Mouse (Mus musculus) megakaryocyte, embryonic 14.5 days (primary cell): ENCODE data around the gene Jmjd7. TPM values are rescaled to one million over a fixed set of nuclear protein-coding genes. Genes with fewer than 3 reads are reported as not detected.

ENCODE experiments used
- H3K27me3 ChIP-seq: replicated peaks from 2 replicates; pipeline ENCODE3; 2012; ENCODE audit warnings: inconsistent platforms
- H3K36me3 ChIP-seq: replicated peaks from 2 replicates; pipeline ENCODE3; 2012; ENCODE audit warnings: low read length, inconsistent platforms, mixed read lengths
- H3K4me1 ChIP-seq: 2 replicates; pipeline ENCODE4 v1.6.1; 2012; ENCODE audit warnings: inconsistent platforms
- H3K4me3 ChIP-seq: replicated peaks from 2 replicates; pipeline ENCODE3; 2012; ENCODE audit warnings: moderate library complexity, mild to moderate bottlenecking, inconsistent platforms
- H3K9me3 ChIP-seq: 2 replicates; pipeline ENCODE4 v1.6.1; 2012; ENCODE audit warnings: inconsistent platforms
- FLI1 ChIP-seq: IDR thresholded peaks from 2 replicates; pipeline ENCODE4 v1.6.1; 2012; ENCODE audit warnings: low read length, inconsistent platforms, mixed read lengths
- GATA1 ChIP-seq: IDR thresholded peaks from 3 replicates; pipeline ENCODE4 v1.6.1; 2012; ENCODE audit warnings: mixed read lengths, low read length, inconsistent platforms, borderline replicate concordance
- polyA plus RNA-seq: library from polyadenylated mRNA; stranded (reverse); fragments of >175 nt; gene quantifications from 2 replicates; pipeline ENCODE4 v1.2.3, GENCODE M21; 2012; ENCODE audit warnings: low replicate concordance; ENCODE audit not compliant: insufficient read depth

The Jmjd7 gene
- polyA plus RNA-seq, 1 experiment, result 4.2 TPM

DNA sequence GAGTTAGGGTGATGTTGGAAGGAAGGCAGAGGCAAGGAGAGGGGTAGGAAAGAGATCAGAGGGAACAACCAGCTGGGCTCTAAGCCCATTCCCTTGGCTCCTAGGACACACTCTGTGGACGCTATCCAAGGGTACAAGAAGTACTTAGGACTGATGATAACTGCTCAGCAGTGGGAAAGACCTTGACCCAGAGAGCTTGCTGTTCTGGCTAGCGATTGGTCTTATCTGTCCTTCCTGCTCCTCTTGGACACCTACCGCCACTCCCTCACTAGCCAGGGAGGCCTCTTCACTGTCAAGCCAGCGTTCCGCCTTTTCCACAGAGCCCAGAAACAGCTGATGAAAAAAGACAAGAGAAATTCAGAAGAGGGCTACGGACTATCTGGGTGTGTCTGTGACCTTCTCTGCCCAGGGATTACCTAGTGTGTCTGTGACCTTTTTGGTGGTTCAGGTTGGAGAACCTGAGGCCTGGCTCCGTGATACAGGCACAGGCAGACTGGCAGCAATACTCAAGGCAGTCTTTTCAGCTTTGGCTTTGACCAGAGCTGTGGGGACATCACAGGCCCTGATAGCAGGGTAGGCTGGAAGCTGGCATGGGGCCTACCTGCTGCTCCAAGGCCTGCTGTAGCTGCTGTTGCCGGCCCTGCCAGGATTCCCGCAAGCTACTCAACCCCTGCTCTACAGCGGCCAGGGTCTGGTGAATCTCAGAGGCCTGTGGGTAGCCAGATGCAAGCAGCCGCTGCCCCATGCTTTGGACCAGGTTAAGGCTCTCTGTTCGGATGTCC, 27.7 kb downstream of the Jmjd7 start:
- TF ChIP-seq FLI1, result no peak
- no peak for TF ChIP-seq GATA1
- no peaks in the 10 kb centered on the region for H3K9me3 ChIP-seq
- no peaks in the 10 kb centered on the region for H3K36me3 ChIP-seq
- H3K27me3 ChIP-seq, result peaks cover 62% of the 10 kb centered on the region
- no peaks in the 10 kb centered on the region; the same call in 1 of the 2 replicates for H3K4me1 ChIP-seq
- H3K4me3 ChIP-seq, result no peak overlapping the region

GRCm38 (mm10) chr2:120055923-120056322, 28.6 kb downstream of the Jmjd7 start:
- Histone ChIP-seq H3K27me3 (peaks cover 62% of the 10 kb centered on the region), H3K4me1 (no peaks in the 10 kb centered on the region; the same call in 1 of the 2 replicates), H3K4me3 (no peak overlapping the region), H3K36me3 (no peaks in the 10 kb centered on the region), H3K9me3 (no peaks in the 10 kb centered on the region)
- TF ChIP-seq GATA1, result no peak
- no peak for TF ChIP-seq FLI1

- Histone ChIP-seq H3K27me3 (peaks cover 83% of the 10 kb centered on the region), H3K4me3 (no peak overlapping the region), H3K36me3 (no peaks in the 10 kb centered on the region), H3K9me3 (no peaks in the 10 kb centered on the region), H3K4me1 (no peaks in the 10 kb centered on the region)
- TF ChIP-seq GATA1, result no peak
Measured at GRCm38 (mm10) chr2:120058818-120059217, 31.5 kb downstream of the Jmjd7 start.

DNA sequence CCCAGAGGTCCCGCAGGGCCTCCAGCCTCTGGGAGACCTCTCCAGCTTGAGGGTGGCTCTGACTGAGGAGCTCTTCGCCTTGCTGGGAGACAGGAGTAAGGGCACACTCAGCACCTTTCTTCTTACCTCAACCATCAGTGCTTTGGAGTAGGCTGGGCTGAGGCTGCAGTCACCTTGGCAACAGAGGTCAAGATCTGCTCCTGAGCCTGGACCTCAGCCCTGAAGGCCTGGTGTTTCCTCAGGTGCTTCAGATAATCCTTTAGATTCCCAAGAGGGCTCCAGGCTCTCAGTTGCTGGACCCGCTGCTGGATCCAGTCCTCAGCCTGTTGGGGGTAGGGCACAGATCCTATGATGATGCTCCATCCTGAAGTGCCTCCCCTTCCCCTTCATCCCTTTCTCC, 32.2 kb downstream of the Jmjd7 start:
- H3K27me3 ChIP-seq, result peaks cover 89% of the 10 kb centered on the region
- no peaks in the 10 kb centered on the region for H3K4me1 ChIP-seq
- H3K4me3 ChIP-seq, result no peak overlapping the region
- no peaks in the 10 kb centered on the region for H3K9me3 ChIP-seq
- TF ChIP-seq GATA1 (no peak), FLI1 (no peak)
- no peaks in the 10 kb centered on the region for H3K36me3 ChIP-seq

GRCm38 (mm10) chr2:120060190-120060589, 32.9 kb downstream of the Jmjd7 start:
- Histone ChIP-seq H3K27me3 (peaks cover 88% of the 10 kb centered on the region), H3K4me1 (no peaks in the 10 kb centered on the region), H3K36me3 (no peaks in the 10 kb centered on the region), H3K4me3 (no peak overlapping the region), H3K9me3 (no peaks in the 10 kb centered on the region)
- TF ChIP-seq GATA1 (no peak), FLI1 (no peak)

GRCm38 (mm10) chr2:120060651-120061050, 33.4 kb downstream of the Jmjd7 start:
- no peaks in the 10 kb centered on the region for H3K36me3 ChIP-seq
- no peaks in the 10 kb centered on the region for H3K9me3 ChIP-seq
- H3K27me3 ChIP-seq, result peaks cover 88% of the 10 kb centered on the region
- no peak for TF ChIP-seq GATA1
- no peak for TF ChIP-seq FLI1
- H3K4me1 ChIP-seq, result no peaks in the 10 kb centered on the region
- no peak overlapping the region for H3K4me3 ChIP-seq

GRCm38 (mm10) chr2:120062248-120062647, 35.0 kb downstream of the Jmjd7 start:
- Histone ChIP-seq H3K27me3 (peaks cover 89% of the 10 kb centered on the region), H3K36me3 (no peaks in the 10 kb centered on the region), H3K9me3 (no peaks in the 10 kb centered on the region), H3K4me3 (no peak overlapping the region), H3K4me1 (no peaks in the 10 kb centered on the region)
- no peak for TF ChIP-seq FLI1
- TF ChIP-seq GATA1, result no peak

- Histone ChIP-seq H3K4me3 (no peak overlapping the region), H3K27me3 (peaks cover 91% of the 10 kb centered on the region), H3K36me3 (no peaks in the 10 kb centered on the region), H3K9me3 (no peaks in the 10 kb centered on the region), H3K4me1 (peaks cover 10% of the 10 kb centered on the region)
- TF ChIP-seq GATA1, result no peak
- no peak for TF ChIP-seq FLI1
Measured at GRCm38 (mm10) chr2:120064639-120065038, 37.4 kb downstream of the Jmjd7 start.

DNA sequence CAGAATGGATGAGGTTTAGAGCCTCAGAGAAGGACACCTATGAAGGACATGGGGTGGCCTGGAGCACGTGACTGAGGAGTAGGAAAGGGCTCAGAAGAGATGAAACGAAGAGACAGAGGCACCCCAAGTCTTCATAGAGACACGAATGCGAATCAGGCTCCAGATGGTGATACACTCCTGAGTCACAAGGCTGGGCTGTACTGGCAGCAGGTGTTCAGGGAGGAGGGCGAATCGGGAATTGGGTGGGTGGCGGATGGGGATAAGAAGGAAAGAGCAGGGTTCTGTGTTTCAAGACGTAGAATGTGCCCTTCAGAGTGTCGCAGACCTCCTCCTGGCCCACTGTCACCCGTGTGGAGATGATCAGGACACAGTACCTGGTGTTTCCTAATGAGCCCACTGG, 38.0 kb downstream of the Jmjd7 start:
- no peak for TF ChIP-seq GATA1
- TF ChIP-seq FLI1, result no peak
- Histone ChIP-seq H3K27me3 (peaks cover 89% of the 10 kb centered on the region), H3K4me1 (peaks cover 16% of the 10 kb centered on the region), H3K9me3 (no peaks in the 10 kb centered on the region), H3K4me3 (no peak overlapping the region), H3K36me3 (no peaks in the 10 kb centered on the region)

DNA sequence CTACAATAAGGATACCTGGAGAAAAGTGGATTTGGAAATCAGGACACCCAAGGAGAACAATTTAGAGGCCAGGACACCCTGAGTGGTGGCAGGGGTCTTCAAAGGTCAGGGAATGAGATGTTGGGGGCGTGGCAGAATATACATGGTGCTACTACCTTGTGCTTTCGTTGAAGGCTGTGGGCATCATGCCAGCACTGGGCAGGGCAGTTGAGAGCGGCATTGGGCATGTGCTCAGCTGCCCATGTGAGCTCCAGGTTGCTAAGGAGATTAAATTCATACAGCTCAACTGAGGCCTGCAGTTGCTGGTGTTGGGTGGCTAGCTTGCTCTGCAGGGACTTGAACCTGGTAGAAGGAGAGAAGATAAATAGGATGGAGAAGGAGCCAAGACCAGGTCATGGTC, 38.9 kb downstream of the Jmjd7 start:
- no peak for TF ChIP-seq FLI1
- no peak for TF ChIP-seq GATA1
- no peaks in the 10 kb centered on the region for H3K9me3 ChIP-seq
- H3K4me1 ChIP-seq, result peaks cover 19% of the 10 kb centered on the region
- peaks cover 82% of the 10 kb centered on the region for H3K27me3 ChIP-seq
- H3K36me3 ChIP-seq, result no peaks in the 10 kb centered on the region
- no peak overlapping the region for H3K4me3 ChIP-seq
